Mouse (Mus musculus): ENCODE measurements around the gene Zdhhc22.

Zdhhc22 gene

DNA sequence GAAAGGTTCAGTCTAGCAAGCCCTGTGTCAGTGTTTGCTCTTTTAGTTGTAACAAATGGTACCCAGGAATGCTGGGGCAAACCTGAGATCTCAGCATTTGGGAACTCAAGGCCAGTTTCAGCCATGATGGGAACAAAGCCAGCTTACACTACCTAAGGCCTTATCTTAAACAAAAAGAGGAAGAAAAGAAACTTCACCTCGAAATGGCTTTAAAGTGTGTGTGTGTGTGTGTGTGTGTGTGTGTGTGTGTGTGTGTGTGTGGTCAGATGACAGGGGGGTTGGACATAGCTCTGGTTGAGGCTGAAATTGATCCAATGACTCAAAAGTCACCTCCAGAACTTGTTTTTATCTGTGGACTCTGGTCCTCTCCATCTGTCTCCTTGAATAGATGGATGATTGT lies 55.5 kb downstream of the Zdhhc22 start:
- DNase-seq (ENCODE audit: low spot score): no peak

DNA sequence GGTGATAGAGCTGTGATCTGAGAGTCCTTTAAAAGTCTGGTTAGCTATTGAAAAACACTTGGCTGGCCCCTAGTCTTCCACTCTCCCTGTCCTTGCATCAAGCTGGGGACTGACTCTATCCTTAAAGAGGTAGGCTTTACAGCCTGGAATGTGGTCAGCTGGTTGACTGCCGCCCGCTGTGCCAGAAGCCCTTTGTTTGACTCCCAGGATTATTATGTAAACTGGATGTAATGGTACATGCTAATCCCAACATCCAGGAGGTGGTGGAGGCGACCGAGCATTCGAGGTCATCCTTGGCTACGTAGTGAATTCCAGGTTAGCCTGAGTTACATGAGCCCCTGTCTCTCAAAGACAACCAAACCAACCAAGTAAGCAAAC lies 57.7 kb downstream of the Zdhhc22 start:
- DNase-seq (ENCODE audit: low spot score): no peak

DNA sequence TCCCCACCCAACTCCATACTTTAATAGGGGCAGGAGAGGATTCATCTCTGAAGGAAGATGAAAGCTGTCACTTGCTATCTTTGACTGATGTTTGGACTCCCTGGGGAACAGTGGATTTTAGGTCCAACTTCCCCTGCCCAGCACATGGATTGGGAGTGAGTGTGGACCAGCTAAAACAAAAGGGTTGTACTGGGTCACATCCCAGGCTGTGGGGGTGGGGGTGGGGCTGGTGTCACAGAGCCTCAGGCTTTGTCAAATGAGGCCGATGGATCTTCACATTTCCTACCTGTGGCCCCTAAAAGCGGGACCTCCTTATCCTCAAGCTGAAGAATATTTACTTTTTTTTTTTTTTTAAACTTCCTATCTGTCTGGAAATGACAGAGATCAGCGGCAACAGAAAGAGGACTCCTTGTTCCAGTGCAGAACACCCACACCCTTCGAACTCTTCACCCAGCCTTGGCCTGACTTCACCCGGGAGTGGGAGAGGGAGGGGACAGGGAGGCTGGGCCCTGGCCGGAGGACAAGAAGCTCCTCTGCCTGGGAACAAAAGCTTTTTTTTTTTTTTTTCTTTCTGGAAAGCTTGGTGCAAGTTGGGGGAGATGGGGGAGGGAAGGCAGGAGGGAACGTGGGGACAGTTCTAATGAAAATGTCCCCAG lies 58.2 kb downstream of the Zdhhc22 start:
- DNase-seq (ENCODE audit: low spot score): no peak

DNA sequence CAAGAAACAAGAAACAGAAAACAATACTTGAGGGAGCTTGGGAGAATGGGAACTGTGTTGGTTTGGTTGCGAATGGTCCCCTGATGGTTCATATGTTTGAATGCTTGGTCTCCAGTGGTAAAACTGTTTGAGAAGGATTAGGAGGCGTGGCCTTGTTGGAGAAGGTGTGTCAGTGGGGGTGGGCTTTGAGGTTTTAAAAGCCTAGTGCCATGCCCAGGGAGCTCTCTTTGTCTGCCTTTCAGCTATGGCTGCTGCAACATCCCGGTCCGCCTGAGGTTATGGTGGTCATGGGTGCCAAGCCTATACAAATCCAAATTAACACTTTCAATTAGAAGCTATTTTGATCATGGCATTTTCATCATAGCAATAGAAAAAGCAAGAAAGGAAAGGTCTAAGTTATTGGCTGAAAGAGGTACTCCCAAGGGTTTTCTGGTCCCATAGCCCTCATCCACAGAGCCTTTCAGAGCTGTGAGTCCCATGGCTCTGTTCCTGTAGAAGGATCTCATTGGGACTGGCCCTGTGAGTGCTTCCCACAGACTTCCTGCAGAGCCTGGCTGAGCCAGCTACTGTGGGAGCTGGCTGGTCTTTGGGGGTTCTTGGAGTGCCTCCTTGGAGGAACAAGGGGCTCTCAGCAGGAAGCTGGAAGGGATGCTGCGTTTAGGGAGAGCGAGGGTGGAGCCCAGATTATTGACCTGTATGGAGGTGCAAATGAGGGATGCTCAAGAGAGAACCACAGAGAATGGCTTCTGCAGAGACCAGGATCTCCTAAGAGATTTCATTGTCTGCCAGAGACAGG lies 59.1 kb downstream of the Zdhhc22 start:
- DNase-seq (ENCODE audit: low spot score): no peak

Measured in layer of hippocampus, adult 9-10 months (tissue).